Mouse (Mus musculus): ENCODE results near the gene Xbp1. TPM values are rescaled to one million over a fixed set of nuclear protein-coding genes. Genes with fewer than 3 reads are reported as not detected.
"Not testable (repeated sequence)": the region's sequence is repeated elsewhere in the genome, so short reads cannot be mapped to it uniquely, and the experiment has no call there.

Gene Xbp1
- total and polyA plus RNA-seq, 3 experiments = 46.3 to 80.4 (median 73.3) TPM

DNA sequence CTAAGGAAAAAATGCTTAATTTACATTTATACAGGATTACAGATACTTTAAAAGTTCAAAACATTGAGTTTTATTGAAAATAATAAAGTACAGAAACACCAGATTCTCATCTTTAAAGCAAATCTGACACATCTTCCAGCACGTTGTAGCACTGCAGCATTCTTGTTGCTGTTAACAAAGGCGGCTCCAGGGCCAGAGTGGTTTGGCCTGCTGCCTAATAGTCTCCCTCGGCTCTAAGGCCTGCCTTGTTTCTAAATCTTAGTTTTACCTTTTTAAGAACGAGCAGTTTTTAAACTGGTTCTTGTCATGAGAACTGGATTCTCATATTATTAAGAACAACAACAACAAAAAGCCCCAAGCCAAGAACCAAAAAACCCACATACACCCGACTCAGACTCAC is 8.4 kb downstream of the Xbp1 start:
- TF ChIP-seq CTCF (IDR thresholded peaks at IDR 0.05) (no peak), EP300 (IDR thresholded peaks at IDR 0.05; ENCODE audit: insufficient read depth, low read depth, low read length) (no peak), POLR2A (IDR thresholded peaks at IDR 0.05; ENCODE audit: insufficient read depth, low read depth, low read length) (no peak)
- no peaks in the 10 kb centered on the region for H3K79me2 ChIP-seq (replicated peaks; ENCODE audit: control insufficient read depth, insufficient read depth, low read length)
- intact Hi-C loops (cut with DNase I) = no loop called here
- WGBS = 30% methylated on average over 5 of the region's 5 CpGs
- H3K36me3 ChIP-seq (ENCODE audit: control insufficient read depth, insufficient read depth, low read length) = peaks cover 31% of the 10 kb centered on the region
- no peak overlapping the region for H3K9ac ChIP-seq (ENCODE audit: low read depth, low read length)
- H3K4me1 ChIP-seq (ENCODE audit: control insufficient read depth, insufficient read depth, low read length) = peaks cover under 1% of the 10 kb centered on the region
- no peak for DNase-seq
- no peak overlapping the region for H3K27ac ChIP-seq
- no peak overlapping the region for H3K4me3 ChIP-seq
- H3K27me3 ChIP-seq (ENCODE audit: control insufficient read depth, insufficient read depth, low read length) = no peaks in the 10 kb centered on the region

DNA sequence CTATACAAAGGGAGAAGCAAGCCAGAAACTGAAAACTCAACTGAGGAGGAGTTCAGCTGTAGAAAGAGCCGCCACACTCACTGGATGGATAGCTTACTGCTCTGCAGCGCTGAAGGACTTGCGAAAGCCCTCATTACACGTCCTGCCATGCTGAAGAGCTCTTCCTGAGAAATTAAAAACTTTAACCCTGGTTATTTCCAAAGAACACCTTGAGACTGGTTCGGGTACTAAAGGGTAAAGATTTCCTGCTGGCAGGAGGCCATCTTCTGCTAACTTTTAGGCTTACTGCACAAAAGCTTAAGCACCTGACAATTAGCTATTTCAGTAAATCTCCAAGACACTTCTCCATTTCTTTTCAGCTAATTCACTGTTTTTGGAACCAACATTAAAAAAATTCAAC is 9.7 kb downstream of the Xbp1 start:
- H3K36me3 ChIP-seq (ENCODE audit: control insufficient read depth, insufficient read depth, low read length) = peaks cover 31% of the 10 kb centered on the region
- H3K27ac ChIP-seq = no peak overlapping the region
- H3K4me3 ChIP-seq = no peak overlapping the region
- intact Hi-C loops (cut with DNase I) = no loop called here
- no peaks in the 10 kb centered on the region for H3K27me3 ChIP-seq (ENCODE audit: control insufficient read depth, insufficient read depth, low read length)
- 81% methylated on average over 5 of the region's 5 CpGs for WGBS
- H3K4me1 ChIP-seq (ENCODE audit: control insufficient read depth, insufficient read depth, low read length) = no peaks in the 10 kb centered on the region; the same call in 1 of the 2 replicates
- DNase-seq = no peak
- TF ChIP-seq EP300 (IDR thresholded peaks at IDR 0.05; ENCODE audit: insufficient read depth, low read depth, low read length) = no peak
- no peak for TF ChIP-seq POLR2A (IDR thresholded peaks at IDR 0.05; ENCODE audit: insufficient read depth, low read depth, low read length)
- no peak for TF ChIP-seq CTCF (IDR thresholded peaks at IDR 0.05)
- no peaks in the 10 kb centered on the region for H3K79me2 ChIP-seq (replicated peaks; ENCODE audit: control insufficient read depth, insufficient read depth, low read length)
- no peak overlapping the region for H3K9ac ChIP-seq (ENCODE audit: low read depth, low read length)

DNA sequence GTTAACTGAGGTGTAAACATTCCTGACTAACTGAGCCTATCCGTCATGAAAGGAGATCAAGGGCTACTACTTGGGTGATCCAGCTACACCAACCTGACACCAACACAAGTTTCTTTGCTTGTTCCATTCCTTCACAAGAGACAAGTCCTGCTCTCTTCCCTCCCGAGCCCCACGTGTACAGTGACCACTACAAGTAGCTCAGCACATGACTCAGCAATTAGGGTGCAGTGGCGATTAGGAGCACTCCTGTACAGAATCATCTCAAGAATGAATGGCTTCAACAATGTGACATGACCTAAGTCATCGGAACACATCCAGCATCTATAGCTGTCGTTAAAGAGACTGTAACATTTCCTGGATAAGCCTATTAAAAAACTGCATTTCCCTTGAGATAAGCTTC is 10.3 kb downstream of the Xbp1 start:
- Histone ChIP-seq H3K4me1 (ENCODE audit: control insufficient read depth, insufficient read depth, low read length) (no peaks in the 10 kb centered on the region; the same call in 1 of the 2 replicates), H3K79me2 (replicated peaks; ENCODE audit: control insufficient read depth, insufficient read depth, low read length) (no peaks in the 10 kb centered on the region), H3K36me3 (ENCODE audit: control insufficient read depth, insufficient read depth, low read length) (peaks cover 31% of the 10 kb centered on the region), H3K27ac (no peak overlapping the region), H3K4me3 (no peak overlapping the region), H3K27me3 (ENCODE audit: control insufficient read depth, insufficient read depth, low read length) (no peaks in the 10 kb centered on the region), H3K9ac (ENCODE audit: low read depth, low read length) (no peak overlapping the region)
- intact Hi-C loops (cut with DNase I) = no loop called here
- TF ChIP-seq POLR2A (IDR thresholded peaks at IDR 0.05; ENCODE audit: insufficient read depth, low read depth, low read length) (no peak), CTCF (IDR thresholded peaks at IDR 0.05) (no peak), EP300 (IDR thresholded peaks at IDR 0.05; ENCODE audit: insufficient read depth, low read depth, low read length) (no peak)
- no peak for DNase-seq
- WGBS = 61% methylated on average over 6 of the region's 6 CpGs

DNA sequence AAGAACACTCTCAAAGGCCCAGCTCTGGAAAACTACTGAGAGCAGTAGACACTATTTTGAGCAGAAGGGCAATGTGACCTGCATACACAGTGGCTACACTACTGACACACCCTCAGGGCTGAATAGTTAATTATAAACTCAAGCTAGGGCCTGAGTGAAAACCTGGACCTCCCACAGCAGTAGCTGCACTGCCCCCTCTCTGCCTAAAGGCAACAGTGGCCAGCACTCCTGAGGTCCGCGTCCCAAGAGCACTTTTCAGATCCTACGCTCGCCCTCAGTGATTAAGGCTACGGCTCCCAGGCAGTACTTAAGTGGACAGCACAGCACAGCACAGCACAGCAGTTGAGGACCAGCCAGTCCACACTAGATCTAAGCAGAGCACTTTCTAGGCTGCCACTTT is 12.6 kb downstream of the Xbp1 start:
- no peaks in the 10 kb centered on the region for H3K27me3 ChIP-seq (ENCODE audit: control insufficient read depth, insufficient read depth, low read length)
- intact Hi-C loops (cut with DNase I) = no loop called here
- no peak overlapping the region for H3K4me3 ChIP-seq
- DNase-seq = no peak
- H3K36me3 ChIP-seq (ENCODE audit: control insufficient read depth, insufficient read depth, low read length) = peaks cover 30% of the 10 kb centered on the region
- H3K79me2 ChIP-seq (replicated peaks; ENCODE audit: control insufficient read depth, insufficient read depth, low read length) = no peaks in the 10 kb centered on the region
- no peaks in the 10 kb centered on the region; the same call in 1 of the 2 replicates for H3K4me1 ChIP-seq (ENCODE audit: control insufficient read depth, insufficient read depth, low read length)
- no peak overlapping the region for H3K9ac ChIP-seq (ENCODE audit: low read depth, low read length)
- peak overlapping the region; percentile 80 for H3K27ac ChIP-seq
- TF ChIP-seq POLR2A (IDR thresholded peaks at IDR 0.05; ENCODE audit: insufficient read depth, low read depth, low read length) (no peak), EP300 (IDR thresholded peaks at IDR 0.05; ENCODE audit: insufficient read depth, low read depth, low read length) (0 out of 2 replicates have a peak, but pooled peaks have one; percentile 20), CTCF (IDR thresholded peaks at IDR 0.05) (peak; percentile 60)
- WGBS = 75% methylated on average over 5 of the region's 5 CpGs

DNA sequence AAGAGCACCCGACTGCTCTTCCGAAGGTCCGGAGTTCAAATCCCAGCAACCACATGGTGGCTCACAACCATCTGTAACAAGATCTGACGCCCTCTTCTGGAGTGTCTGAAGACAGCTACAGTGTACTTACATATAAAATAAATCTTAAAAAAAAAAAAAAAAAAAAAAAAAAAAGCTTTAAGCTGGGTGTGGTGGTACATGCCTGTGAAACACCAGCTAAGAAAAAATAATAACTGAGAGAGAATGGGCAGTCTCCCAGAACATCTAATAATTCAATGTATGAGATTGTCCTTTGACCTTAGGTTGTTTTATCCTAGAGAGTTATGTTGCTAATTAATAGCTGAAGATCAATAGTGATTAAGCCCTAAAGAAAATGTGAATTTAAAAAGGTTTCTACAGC is 17.0 kb downstream of the Xbp1 start:
- H3K27me3 ChIP-seq (ENCODE audit: control insufficient read depth, insufficient read depth, low read length); H3K4me1 ChIP-seq (ENCODE audit: control insufficient read depth, insufficient read depth, low read length); H3K9ac ChIP-seq (ENCODE audit: low read depth, low read length); H3K4me3 ChIP-seq; H3K27ac ChIP-seq; intact Hi-C loops (cut with DNase I); DNase-seq; H3K79me2 ChIP-seq (replicated peaks; ENCODE audit: control insufficient read depth, insufficient read depth, low read length): not testable (repeated sequence)
- peaks cover 32% of the 10 kb centered on the region for H3K36me3 ChIP-seq (ENCODE audit: control insufficient read depth, insufficient read depth, low read length)
- WGBS = 90% methylated on average over 4 of the region's 4 CpGs

DNA sequence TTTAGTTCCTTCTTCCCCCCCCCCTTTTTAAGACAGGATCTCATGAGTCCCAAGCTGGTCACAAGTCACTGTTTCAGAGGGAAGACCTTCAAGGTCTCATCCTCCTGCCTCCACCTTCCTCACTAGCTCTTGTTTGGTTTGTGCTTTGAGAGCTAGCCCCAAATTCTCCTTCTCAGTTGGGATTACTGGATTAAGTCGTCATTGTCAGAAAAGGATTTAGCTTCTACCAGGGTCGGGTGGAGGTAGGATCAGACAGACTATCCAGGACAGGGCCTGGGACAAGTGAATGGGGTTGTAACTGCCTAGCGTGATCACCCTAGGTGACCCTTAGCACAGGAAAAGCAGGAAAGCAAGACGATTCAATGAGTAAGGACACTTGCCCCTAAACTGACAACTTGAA is 19.9 kb downstream of the Xbp1 start:
- Histone ChIP-seq H3K4me1 (ENCODE audit: control insufficient read depth, insufficient read depth, low read length) (peaks cover 5% of the 10 kb centered on the region; the same call in 1 of the 2 replicates), H3K9ac (ENCODE audit: low read depth, low read length) (no peak overlapping the region), H3K4me3 (no peak overlapping the region), H3K79me2 (replicated peaks; ENCODE audit: control insufficient read depth, insufficient read depth, low read length) (0 out of 2 replicates have a peak, but pooled peaks cover 2% of the 10 kb centered on the region), H3K36me3 (ENCODE audit: control insufficient read depth, insufficient read depth, low read length) (peaks cover 21% of the 10 kb centered on the region), H3K27ac (no peak overlapping the region), H3K27me3 (ENCODE audit: control insufficient read depth, insufficient read depth, low read length) (no peaks in the 10 kb centered on the region)
- 40% methylated on average over 4 of the region's 4 CpGs for WGBS
- DNase-seq = no peak
- TF ChIP-seq POLR2A (IDR thresholded peaks at IDR 0.05; ENCODE audit: insufficient read depth, low read depth, low read length) (no peak), EP300 (IDR thresholded peaks at IDR 0.05; ENCODE audit: insufficient read depth, low read depth, low read length) (no peak), CTCF (IDR thresholded peaks at IDR 0.05) (no peak)
- intact Hi-C loops (cut with DNase I) = loop anchor here (2.0 to 10.0 kb wide), 2 partner anchors 20 to 344 kb away; partner anchors contain the start of gene Xbp1

All from heart, adult 2 months (tissue).